Mouse (Mus musculus) frontal cortex, adult (tissue): ENCODE results near the gene Afg3l1.
A peak's percentile ranks its signal among the peaks of the same experiment; 100 is the strongest.
"Not testable (repeated sequence)": the region's sequence is repeated elsewhere in the genome, so short reads cannot be mapped to it uniquely, and the experiment has no call there.

Experiments
- ATAC-seq: cut with Nextera tagmentation; 2 replicates; pipeline ENCODE4 v1.9.2; 2017; ENCODE audit warnings: mild to moderate bottlenecking, moderate library complexity, mixed read lengths; ENCODE audit not compliant: low TSS enrichment

The Afg3l1 gene

DNA sequence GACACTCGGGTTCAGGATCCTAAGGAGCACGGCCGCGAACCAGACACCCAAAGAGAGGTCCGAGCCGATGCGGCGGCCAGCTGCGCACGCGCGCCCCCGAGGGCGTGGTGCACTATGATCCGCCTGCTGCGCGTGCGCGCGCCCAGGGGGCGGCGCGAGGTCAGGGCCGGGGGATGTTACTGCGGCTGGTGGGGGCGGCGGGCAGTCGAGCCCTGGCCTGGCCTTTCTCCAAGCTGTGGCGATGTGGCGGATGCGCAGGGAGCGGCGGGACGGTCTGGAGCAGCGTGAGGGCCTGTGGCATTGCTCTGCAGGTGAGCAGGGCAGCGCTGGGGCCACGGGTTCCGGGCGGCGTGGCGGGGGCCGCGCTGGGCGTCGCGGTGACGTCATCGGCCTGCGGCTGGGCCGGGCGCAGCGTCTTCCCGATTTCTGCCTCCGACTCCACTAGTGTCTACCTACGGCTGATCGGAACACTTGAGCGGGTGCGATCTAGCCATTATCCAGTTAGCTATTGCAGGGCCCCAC is at the start of gene Afg3l1:
Gene Afg3l1, plus strand, starts transcription at position 167 of the 522 bp plus-strand sequence.
- peak; percentile 81 for ATAC-seq

DNA sequence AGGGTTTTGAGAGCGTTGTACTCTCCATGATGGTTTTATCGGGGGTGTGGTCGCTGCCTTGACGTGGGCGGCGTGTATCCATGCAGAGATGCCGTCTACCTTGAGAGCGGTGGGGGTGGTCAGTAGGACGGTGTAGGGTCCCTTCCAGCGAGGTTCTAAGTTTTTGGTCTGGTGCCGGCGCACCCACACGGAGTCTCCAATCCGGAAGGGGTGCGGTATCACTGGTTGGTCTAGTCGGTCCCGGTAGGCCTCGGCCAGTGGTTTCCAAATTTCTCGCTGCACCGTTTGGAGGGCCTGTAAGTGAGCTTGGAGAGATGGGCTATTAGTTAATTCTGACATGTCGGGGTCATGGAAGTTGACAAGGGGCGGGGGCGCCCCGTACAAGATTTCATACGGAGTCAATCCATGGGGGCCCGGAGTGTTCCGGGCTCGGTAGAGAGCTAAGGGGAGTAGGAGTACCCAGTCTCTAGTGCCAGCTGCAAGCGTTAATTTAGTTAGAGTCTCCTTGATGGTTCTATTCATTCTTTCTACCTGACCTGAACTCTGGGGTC is 49.3 kb upstream of the Afg3l1 start:
- no peak for ATAC-seq

DNA sequence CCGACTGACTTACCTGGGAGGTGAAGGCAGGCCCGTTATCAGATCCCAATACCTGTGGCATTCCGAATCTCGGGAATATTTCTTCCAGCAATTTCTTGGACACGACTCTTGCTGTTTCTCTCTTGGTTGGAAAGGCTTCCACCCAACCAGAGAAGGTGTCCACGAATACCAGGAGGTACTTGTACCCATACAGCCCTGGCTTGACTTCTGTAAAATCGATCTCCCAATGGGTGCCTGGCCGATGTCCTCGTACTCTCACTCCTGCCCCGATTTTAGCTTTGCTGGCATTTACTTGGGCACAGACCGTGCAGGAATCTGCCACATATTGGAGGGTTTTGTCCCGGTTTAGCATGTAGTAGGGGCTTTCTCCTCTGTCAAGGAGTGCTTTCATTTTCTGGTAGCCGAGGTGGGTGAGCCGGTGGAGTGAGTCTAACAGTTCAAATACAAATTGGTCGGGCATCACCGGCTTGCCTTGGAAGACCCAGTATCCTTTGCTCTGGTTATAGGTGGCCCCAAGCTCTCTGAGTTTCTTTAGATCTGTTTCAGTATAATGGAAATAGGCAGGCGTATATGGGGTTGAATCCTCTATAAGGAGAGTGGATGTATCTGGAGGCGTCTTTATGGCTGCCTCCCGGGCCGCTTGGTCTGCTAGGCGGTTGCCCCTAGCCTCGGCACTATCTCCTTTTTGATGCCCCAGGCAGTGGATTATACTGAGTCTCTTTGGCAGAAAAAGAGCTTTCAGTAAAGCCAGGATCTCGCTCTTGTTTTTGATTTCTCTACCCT is 48.6 kb upstream of the Afg3l1 start:
- no peak for ATAC-seq

DNA sequence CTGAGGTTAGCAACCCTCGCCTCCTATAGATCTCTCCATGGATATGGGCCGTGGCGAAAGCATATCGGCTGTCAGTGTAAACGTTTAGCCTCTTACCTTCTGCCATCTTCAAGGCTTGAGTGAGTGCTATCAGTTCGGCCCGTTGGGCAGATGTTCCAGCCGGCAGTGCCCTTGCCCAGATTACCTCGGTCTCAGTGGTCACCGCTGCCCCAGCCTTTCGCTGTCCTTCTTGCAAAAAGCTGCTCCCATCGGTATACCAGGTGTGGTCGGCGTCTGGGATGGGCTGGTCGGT is 48.0 kb upstream of the Afg3l1 start:
- not testable (repeated sequence) for ATAC-seq

DNA sequence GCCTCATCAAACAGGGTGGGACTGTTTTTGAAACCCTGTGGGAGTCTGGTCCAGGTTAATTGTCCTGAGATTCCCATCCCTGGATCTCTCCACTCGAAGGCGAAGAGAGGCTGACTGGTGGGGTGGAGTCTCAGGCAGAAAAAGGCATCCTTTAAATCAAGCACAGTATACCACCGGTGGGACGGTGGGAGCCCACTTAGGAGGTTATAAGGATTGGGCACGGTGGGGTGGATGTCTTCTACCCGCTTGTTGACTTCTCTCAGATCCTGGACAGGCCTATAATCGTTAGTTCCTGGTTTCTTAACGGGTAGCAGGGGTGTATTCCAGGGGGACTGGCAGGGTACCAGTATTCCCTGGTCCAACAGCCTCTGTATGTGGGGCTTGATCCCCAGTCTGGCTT is 46.8 kb upstream of the Afg3l1 start:
- ATAC-seq = not testable (repeated sequence)

DNA sequence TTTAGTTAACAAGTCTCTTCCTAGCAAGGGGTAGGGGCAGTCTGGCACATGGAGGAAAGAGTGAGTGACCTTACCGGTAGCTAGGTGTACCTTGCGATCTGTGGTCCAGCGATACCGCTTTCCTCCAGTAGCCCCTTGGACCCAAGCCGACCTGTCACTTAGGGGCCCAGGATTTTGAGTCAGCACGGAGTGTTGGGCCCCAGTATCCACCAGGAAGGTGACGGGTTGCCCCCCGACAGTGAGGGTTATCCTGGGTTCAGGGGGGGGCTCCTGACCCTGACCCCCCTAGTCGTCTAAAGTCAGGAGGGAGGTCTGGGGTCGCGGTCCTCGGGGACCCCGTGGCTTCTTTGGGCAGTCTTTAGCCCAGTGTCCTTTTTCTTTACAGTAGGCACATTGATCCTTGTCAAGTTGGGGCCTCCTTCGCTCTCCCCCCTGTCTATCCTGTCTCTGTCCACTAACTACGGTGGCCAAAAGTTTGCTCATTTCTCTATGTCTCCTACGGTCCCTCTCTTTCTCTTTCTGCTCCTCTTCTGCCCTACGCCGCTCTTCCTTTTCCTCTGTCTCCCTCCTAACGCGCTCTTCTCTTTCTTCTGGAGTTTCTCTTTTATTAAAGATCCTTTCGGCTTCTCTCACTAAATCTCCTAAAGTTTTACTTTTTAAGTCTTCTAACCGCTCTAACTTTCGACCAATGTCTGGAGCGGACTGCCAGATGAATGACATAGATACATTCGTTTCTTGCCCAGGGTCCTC is 45.9 kb upstream of the Afg3l1 start:
- no peak for ATAC-seq

DNA sequence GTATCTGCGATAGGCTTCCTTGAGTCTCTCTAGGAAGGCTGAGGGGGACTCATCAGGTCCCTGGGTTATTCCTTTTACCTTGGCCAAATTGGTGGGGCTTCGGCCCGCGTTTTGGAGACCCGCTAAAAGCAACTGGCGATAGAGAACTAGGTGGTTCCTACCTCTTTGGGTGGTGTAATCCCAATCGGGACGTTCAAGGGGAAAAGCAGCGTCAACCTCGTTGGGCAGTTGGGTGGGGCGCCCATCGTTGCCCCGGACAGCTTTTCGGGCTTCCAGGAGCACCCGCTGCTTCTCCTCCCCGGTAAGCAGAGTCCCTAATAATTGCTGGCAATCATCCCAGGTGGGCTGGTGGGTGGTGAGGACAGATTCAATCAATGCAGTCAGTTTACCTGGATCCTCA is 45.3 kb upstream of the Afg3l1 start:
- ATAC-seq = no peak

DNA sequence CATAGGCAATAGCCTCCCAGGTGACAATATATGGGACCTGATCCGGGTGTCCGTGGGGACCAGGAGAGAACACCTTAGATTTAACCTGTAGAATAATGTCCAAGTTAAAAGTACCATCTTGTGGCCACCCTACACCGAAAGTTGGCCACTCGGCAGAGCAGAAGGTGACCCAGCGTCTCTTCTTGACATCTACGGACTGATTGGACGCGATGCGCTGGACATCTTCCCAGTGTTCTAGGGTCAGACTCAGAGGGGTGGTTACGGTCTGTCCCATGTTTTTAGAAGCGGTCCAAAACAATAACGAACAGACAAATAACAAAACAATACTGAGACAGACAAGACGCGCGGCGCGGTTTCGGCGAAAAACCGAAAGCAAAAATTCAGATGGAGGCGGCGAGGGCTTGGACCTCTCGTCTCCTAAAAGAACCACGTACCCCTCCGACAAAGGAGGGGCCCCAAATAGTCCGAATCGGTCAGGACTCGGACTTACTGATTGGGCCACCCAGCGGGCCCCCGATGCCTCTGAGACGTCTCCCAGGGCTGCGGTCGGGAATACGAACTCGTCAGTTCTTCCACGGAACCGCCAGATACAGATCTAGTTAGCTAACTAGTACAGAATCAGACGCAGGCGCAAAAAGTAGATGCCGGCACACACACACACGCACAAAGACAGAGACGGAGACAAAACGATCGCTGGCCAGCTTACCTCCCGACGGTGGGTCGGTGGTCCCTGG is 44.3 kb upstream of the Afg3l1 start:
- not testable (repeated sequence) for ATAC-seq

DNA sequence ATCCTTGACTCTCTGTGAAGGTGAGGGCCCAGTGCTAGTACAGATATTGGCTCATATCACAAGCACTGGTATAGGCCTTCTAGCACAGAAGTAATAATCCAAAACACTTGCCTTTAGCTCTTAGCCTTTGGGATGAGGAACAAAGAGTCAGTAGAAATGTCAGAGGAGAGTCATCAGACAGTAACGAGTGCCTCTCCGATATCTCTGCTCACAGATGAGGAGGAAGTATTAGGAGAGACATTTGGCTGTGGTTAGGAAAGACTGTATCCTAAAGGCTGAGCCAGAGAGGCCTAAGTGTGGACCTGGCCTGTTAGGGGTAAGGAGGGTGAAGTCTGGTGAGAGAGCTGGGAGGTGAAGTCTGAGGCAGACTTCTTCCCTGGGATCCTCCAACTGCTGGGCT is 35.9 kb upstream of the Afg3l1 start:
- ATAC-seq = no peak

DNA sequence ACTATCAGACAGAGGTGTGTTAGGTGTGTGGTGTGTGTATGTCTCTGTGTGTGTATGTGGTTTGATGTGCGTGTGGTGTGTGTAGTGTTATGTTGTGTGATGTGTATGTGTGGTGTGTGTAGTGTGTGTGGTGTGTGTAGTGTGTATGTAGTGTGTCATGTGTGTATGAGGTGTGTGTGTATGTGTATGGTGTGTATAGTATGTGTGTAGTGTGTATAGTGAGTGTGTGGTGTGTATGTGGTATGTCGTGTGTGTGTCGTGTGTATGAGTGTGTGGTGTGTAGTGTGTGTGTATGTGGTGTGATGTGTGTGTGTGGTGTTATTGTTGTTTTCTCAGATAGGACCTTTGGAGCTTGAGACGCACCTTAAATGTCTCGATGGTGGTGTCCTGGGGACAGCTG is 35.4 kb upstream of the Afg3l1 start:
- ATAC-seq = no peak

DNA sequence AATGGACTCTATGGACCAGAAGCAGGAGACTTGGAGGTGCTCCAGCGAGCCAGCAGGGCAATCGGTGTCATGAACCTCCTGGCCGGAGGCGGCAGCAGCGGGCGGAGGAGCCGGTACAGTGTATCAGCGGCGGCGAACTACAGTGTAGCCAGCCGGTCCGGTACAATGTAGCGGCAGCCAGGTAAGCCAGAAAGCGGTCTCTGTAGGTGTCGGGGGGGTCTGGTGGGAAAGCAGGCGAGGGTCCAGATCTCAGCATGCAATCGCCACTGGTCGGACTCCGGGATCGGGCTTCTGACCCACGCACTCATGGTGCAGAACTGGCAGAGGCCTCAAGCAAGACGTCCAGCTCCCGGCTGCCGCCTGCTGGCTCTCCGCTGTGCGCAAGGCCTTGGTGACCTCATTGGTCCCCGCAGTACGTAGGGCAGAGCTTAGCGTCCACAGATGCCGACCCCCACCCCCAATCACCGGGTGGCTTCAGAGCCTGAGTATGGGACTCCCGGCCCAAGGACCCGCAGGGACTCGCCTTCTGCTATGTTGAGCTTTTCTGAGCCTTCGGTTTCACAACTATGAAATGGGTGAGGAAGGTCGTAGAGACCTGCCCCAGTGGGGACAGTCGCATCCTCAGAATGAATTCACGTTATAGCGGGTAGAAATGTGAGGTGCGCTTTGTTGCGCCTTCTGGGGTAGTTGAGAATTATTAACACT is 34.7 kb upstream of the Afg3l1 start:
- peak; percentile 96 for ATAC-seq

DNA sequence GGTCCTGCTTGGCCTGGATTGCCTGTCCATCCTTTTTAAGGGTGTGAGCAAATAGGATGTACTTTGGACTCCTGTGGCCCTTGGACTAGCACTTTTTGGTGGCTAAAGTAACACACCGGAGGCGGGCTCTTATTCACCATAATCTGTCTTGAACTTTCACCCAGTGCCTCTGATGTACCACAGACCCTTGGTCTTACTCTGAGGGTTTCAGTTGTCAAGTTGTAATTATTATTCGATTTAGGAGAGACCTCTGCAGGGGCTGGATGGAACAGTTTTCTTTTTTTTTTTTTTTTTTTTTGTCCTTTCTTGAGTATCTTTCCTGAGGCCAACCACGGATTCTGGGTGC is 34.2 kb upstream of the Afg3l1 start:
- ATAC-seq = peak; percentile 16; the same call in 1 of the 2 replicates

DNA sequence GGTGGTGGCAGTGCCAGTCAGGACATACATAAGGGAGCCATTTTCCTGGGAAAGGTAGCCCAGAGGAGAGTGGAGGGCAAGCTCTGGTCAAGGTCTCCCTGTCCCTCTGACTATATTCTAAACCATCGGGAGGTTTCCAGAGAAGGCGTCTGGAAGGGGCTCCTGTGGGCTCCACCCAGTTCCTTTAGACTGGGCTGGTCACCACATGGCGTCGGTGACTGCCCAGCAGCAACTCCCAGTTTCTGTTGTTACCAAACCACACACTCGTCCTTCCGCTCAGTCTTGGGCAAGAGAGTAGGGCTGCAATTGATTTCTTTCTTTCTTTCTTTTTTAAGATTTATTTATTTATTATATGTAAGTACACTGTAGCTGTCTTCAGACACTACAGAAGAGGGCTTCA is 33.6 kb upstream of the Afg3l1 start:
- no peak for ATAC-seq

DNA sequence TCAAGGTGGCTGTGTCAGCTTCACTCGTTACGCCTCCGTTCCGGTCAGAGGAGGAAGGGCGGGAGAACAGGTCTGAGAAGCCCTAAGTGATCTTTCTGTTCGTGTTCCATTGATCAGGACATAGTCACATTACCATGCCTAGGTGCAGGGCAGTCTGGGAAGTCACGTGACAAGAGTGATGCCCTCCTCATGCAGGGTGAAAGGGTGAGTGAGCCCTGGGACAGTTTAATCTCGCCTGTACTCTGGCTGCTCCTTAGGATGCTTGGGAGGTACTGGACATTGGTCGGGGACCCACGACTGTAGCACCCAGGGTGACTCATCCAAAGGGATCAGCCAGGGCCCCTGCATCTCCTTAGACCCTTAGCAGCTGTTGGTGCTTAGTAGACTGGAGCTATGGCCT is 31.7 kb upstream of the Afg3l1 start:
- no peak for ATAC-seq

DNA sequence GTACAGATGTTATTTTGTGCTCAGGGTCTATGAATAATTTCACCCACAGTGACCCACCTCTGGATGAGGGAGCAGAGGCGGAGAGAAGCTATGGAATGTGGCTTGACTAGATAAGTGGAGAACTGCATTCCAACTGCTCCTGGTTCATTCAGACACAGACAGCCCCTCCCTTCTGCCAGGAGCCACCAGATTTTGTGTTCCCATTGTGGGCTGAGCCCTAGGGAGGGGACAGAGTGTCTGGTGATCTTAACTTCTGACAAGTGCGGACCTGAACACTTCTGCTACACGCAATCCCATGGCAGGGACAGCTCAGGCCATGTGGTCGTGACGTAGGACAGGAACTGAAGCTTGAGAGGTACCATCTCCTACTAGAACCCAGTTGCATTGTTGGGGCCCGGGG is 30.9 kb upstream of the Afg3l1 start:
- ATAC-seq = no peak

DNA sequence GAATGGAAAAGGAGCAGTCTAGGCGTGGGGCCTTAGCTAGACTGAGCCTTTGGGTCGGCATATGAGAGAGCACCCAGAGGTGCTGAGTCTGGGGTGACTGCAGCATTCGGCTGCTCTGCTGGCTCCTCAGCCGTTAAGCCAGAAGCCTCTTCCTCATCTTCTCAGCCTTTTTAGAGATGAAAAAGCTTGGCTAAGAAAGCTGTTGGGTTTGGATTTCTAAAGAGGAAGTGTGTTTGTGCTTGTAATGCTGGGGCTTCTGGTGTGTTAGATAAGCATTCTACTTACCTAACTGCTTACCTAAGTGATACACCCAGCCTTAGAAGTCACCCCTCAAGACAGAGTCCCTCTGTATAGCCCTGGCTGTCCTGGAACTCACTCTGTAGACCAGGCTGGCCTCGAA is 26.9 kb upstream of the Afg3l1 start:
- ATAC-seq = no peak

DNA sequence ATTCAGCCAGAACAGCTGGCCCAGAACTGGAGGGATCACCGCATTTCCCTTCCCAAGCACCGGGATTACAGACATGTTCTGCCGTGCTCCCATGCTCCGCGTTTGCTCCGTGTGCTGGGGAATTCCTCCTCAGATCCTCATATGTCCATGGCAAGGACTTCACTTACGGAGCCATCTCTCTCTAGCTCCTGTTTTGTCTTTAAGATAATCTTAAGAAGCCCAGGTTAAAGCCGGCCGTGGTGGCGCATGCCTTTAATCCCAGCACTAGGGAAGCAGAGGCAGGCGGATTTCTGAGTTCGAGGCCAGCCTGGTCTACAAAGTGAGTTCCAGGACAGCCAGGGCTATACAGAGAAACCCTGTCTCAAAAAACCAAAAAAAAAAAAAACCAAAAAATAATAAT is 26.0 kb upstream of the Afg3l1 start:
- ATAC-seq = not testable (repeated sequence)

DNA sequence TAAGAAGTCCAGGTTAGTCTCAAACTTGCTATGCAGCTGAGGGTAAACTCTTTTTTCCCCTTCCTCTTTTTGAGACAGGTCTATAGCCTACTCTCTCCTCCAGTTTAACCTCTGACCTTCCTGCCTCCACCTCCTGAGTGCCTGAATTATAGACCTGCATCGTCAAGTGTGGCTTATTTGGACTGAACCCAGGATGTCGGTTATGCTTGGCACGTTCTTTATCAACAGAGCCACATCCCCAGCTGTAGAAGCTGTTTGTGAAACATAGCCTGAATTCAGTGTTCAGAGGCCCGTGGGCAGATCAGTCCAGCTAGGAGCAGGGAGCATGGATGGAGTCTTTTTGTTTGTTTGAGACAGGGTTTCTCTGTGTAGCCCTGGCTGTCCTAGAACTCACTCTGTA is 25.6 kb upstream of the Afg3l1 start:
- ATAC-seq = no peak

DNA sequence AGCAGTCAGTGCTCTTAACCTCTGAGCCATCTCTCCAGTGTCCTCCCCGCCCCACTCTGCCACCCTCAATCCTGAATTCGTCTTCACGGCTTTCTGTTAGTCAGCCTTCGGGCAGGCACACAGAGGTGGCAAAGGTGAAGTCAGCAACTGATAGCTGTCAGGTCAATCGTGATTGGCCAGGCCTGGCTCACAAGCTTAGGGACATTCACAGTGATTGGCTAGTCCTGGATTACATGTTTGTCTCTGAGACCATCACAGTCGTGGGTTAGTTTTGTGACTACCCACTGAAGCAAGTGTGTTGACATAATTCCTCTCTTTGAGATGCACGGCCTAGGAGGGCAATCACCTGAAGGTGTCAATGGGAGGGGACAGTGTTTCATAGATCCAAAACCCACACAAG is 24.4 kb upstream of the Afg3l1 start:
- ATAC-seq = no peak

DNA sequence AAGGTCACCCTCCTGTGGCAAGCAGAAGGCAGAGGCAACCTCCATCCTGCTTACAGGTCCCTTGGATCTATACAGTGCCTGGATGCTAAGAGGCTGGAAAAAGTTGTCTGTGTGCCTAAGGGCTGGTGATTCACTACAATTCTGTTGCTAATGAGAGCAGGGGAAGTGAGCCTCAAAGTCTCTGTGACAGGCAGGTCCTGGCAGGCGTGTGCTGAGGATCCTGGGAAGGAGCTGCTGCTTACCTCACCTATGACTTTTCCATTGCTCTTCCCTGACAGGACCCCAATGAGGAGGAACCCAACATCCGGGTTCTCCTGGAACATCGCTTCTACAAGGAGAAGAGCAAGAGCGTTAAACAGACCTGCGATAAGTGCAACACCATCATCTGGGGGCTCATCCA is 23.8 kb upstream of the Afg3l1 start:
- ATAC-seq = no peak

DNA sequence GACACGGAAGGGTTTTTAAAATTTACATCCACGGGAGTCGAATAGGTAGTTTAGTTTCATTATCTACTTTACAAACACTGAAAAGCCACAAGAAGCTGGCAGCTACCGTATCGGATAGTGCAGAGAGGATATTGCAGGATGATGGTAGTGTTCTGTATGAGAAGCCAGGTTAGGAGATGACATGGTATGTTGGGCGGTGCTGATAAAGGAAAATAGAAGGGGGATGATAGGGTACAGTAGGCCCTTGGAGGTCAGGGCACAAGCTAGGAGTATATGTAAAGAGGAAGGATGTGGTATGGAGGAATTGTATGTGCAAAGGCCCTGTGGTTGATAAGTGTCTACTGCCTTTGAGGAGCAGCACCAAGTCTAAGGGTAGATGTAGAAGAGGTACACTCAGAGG is 23.1 kb upstream of the Afg3l1 start:
- no peak for ATAC-seq

DNA sequence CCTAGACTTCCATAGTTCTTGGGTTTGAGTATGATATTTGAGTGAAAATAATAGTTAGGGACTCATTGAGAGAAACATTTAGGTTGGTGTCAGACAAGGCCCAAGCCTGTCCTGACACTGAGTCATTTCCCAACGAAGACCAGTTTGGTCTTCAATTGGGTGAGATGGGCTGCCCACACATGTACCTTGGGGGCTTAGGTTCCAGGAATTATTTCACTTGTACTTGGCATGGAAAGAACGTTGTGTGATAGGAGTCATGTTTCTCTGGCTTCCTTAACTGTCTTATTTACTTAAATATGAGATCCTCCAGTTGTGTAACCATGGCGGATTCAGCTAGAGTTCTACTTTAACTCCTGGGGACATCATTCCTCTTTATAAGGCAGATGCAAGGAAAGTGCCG is 14.1 kb upstream of the Afg3l1 start:
- no peak for ATAC-seq
